Mouse (Mus musculus) right cerebral cortex, postnatal 36 days (tissue): Measurements from ENCODE around the gene Olfr548-ps1.

Experiments
- DNase-seq, 2 experiments: peaks; one replicate each; pipeline ENCODE4 v3.0.0; 2022; ENCODE audit warnings: low spot score in 2 of 2, mixed read lengths in 1 of 2

The Olfr548-ps1 gene

GRCm38 (mm10) chr7:102573174-102573830 is 32.6 kb downstream of the Olfr548-ps1 start:
- DNase-seq, result no peak

DNA sequence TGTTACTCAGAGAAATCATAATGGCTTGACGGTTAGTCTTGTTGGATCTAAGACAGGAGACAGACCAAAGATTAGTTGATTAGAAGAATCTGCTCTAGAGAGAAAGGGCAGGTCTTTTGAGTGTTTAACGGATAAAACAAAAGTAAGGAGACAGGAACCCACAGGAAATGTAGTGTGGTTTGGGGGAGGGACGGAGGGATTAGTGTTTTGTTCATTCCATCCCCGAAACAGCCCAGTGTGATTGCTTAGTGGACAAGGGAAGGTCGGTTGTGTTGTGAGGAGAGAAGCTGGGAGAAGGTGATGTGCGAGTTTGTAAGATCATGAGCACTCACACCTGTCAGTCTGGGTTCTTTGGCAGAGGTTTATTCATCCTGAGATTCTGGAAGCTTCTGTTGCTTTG is 35.3 kb downstream of the Olfr548-ps1 start:
- DNase-seq, result no peak

DNA sequence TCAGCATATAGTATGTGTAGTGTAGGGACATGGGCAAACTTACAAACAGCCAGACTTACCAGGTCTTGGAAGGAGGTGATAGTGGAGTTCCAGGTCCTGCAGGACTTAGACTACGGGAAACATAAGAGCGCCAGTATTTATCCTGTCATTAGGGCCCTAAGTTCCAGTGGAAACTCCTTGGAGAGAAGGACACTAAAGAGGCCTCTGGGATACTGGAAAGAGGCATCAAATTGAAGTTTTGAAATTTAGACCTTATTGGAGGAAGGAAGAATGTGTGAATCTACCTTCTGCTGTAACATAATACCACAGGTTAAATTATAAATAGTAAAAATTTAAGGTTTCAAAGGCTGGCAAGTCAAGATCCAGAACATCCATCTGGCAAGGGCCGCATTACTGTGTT is 51.1 kb downstream of the Olfr548-ps1 start, which contains the start of gene Olfr551:
Gene Olfr551 (minus strand): TSS at position 101 of the 400 bp plus-strand sequence.
- DNase-seq, result no peak
